Mouse (Mus musculus) heart, adult 2 months (tissue): ENCODE measurements around the gene Tbc1d2b.

Experiments
- EP300 ChIP-seq: fragments of 200-500 bp; IDR thresholded peaks from 2 replicates; pipeline ENCODE4 v1.6.1; 2011; ENCODE audit warnings: low read depth, low read length, control low read depth; ENCODE audit not compliant: insufficient read depth
- POLR2A ChIP-seq: fragments of 200-500 bp; IDR thresholded peaks from 2 replicates; pipeline ENCODE4 v1.6.1; 2011; ENCODE audit warnings: mild to moderate bottlenecking, low read depth, low read length, control low read depth; ENCODE audit not compliant: insufficient read depth

GRCm38 (mm10) chr9:90255844-90256405 lies 14.7 kb downstream of the Tbc1d2b start:
- TF ChIP-seq POLR2A, result no peak
- no peak for TF ChIP-seq EP300
